In the genomic region with DNA sequence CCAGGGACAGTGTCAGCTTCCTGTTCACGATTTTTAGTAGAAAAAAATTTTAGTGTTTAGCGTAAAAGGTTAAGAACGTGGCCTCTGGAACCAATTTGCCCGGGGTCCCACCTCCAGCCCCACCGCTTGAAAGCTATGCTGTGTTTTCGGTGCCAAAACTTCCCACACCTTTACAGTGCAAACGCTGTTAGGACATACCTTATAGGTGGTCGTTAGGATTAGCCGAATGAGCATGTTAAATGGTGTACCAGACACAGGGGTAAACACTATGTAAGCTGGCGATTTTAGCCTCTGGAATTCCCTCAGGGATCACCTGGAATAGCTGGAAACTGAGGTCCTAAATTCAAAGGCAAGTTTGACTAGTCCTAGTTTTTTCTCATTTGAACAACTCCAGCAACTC, we compare ENCODE assay signal across 8 mouse cellular contexts. TPM values are rescaled to one million over a fixed set of nuclear protein-coding genes. Genes with fewer than 3 reads are reported as not detected.
A peak's percentile ranks its signal among the peaks of the same experiment; 100 is the strongest.
DNase-seq lines count a peak whose midpoint lies in the region; ATAC-seq and TF ChIP-seq lines count a peak whose summit lies in the region.

No protein-coding gene starts in this region.

- no peaks in the 10 kb centered on the region for H3K9me3 ChIP-seq in hindbrain, embryonic 11.5 days (ENCODE audit: control insufficient read depth, low read length)
- no peaks in the 10 kb centered on the region for H3K9me3 ChIP-seq in midbrain, embryonic 12.5 days

- no peak for TF ChIP-seq POLR2A in kidney, adult 2 months (IDR thresholded peaks at IDR 0.05; ENCODE audit: low read depth, low read length)
- no peak for TF ChIP-seq POLR2A in bone marrow, adult 2 months (IDR thresholded peaks at IDR 0.05; ENCODE audit: borderline replicate concordance, control insufficient read depth, low read depth, low read length)

- H3K36me3 ChIP-seq in kidney, adult 2 months (ENCODE audit: control insufficient read depth, insufficient read depth, low read length) = no peaks in the 10 kb centered on the region; the same call in none of the 2 replicates
- H3K36me3 ChIP-seq in hindbrain, embryonic 11.5 days (ENCODE audit: control insufficient read depth, insufficient read depth, low read length) = peaks cover 2% of the 10 kb centered on the region; the same call in 1 of the 2 replicates
- peaks cover 57% of the 10 kb centered on the region for H3K36me3 ChIP-seq in midbrain, embryonic 12.5 days

- ATAC-seq in hindbrain, embryonic 11.5 days (ENCODE audit: low FRiP score) = 0 out of 2 replicates have a peak, but pooled peaks have one; percentile 2
- 0 out of 2 replicates have a peak, but pooled peaks have one; percentile 5 for ATAC-seq in midbrain, embryonic 12.5 days (ENCODE audit: low FRiP score, low read depth)

- peak overlapping the region; percentile 77 for H3K4me2 ChIP-seq in hindbrain, embryonic 11.5 days (replicated peaks; ENCODE audit: low read depth, low read length)
- H3K4me2 ChIP-seq in midbrain, embryonic 12.5 days (replicated peaks) = peak overlapping the region; percentile 68

- H3K27me3 ChIP-seq in kidney, adult 2 months (replicated peaks; ENCODE audit: control insufficient read depth, insufficient read depth, low read length) = no peaks in the 10 kb centered on the region
- H3K27me3 ChIP-seq in hindbrain, embryonic 11.5 days (ENCODE audit: control insufficient read depth, insufficient read depth, low read length) = no peaks in the 10 kb centered on the region
- no peaks in the 10 kb centered on the region for H3K27me3 ChIP-seq in midbrain, embryonic 12.5 days

- H3K9ac ChIP-seq in hindbrain, embryonic 11.5 days (ENCODE audit: low read depth, low read length) = peak overlapping the region; percentile 71
- H3K9ac ChIP-seq in midbrain, embryonic 12.5 days (replicated peaks) = peak overlapping the region; percentile 68

- peak overlapping the region; percentile 98; the same call in 1 of the 2 replicates for H3K27ac ChIP-seq in kidney, adult 2 months (ENCODE audit: insufficient read depth, low read depth, low read length)
- peak overlapping the region; percentile 92 for H3K27ac ChIP-seq in bone marrow, adult 2 months (ENCODE audit: control insufficient read depth, insufficient read depth, low read depth, low read length, poor library complexity)
- peak overlapping the region; percentile 82 for H3K27ac ChIP-seq in hindbrain, embryonic 11.5 days (ENCODE audit: low read depth, low read length)
- H3K27ac ChIP-seq in midbrain, embryonic 12.5 days (replicated peaks) = peak overlapping the region; percentile 90

- WGBS in kidney, adult 2 months = 5% methylated on average over 10 of the region's 10 CpGs
- WGBS in bone marrow, adult 2 months = 6% methylated on average over 10 of the region's 10 CpGs
- WGBS in hindbrain, embryonic 11.5 days = 6% methylated on average over 10 of the region's 10 CpGs
- WGBS in midbrain, embryonic 12.5 days = 7% methylated on average over 10 of the region's 10 CpGs

- peak overlapping the region; percentile 95 for H3K4me3 ChIP-seq in kidney, adult 2 months (ENCODE audit: insufficient read depth, low read depth, low read length)
- H3K4me3 ChIP-seq in bone marrow, adult 2 months (replicated peaks; ENCODE audit: control insufficient read depth, low read depth, low read length) = peak overlapping the region; percentile 95
- H3K4me3 ChIP-seq in hindbrain, embryonic 11.5 days (ENCODE audit: low read depth, low read length) = peak overlapping the region; percentile 97
- H3K4me3 ChIP-seq in midbrain, embryonic 12.5 days = peak overlapping the region; percentile 91

- no peak for TF ChIP-seq CTCF in kidney, adult 2 months (conservative IDR thresholded peaks at IDR 0.05; ENCODE audit: insufficient read depth, insufficient read length, low read depth, low read length)
- no peak for TF ChIP-seq CTCF in bone marrow, adult 2 months (IDR thresholded peaks at IDR 0.05; ENCODE audit: control insufficient read depth, insufficient read depth, low read length)

- no peak for DNase-seq in kidney, adult 2 months
- DNase-seq in kidney, adult 11 months = no peak
- no peak for DNase-seq in hindbrain, embryonic 11.5 days (ENCODE audit: low spot score)
- DNase-seq in right cerebral cortex, adult 18-20 months = no peak
- DNase-seq in frontal cortex, postnatal 25 days (ENCODE audit: low spot score in 2 of 2) = no peak
- DNase-seq in right cerebral cortex, postnatal 4 days = no peak

- H3K4me1 ChIP-seq in kidney, adult 2 months (ENCODE audit: control insufficient read depth, insufficient read depth, low read length) = peaks cover 16% of the 10 kb centered on the region; the same call in 1 of the 2 replicates
- peaks cover 1% of the 10 kb centered on the region; the same call in 1 of the 2 replicates for H3K4me1 ChIP-seq in bone marrow, adult 2 months (ENCODE audit: control insufficient read depth, insufficient read depth, low read length)
- H3K4me1 ChIP-seq in hindbrain, embryonic 11.5 days (replicated peaks; ENCODE audit: control insufficient read depth, insufficient read depth, low read length) = peaks cover 16% of the 10 kb centered on the region
- H3K4me1 ChIP-seq in midbrain, embryonic 12.5 days = peaks cover 44% of the 10 kb centered on the region

RNA-seq across cellular contexts. Expression of gene Rps18, which starts 0.5 kb away (rescaled TPM):
- 342 and 406 TPM in 2 replicates for polyA plus RNA-seq in kidney, adult 2 months (2012; rRNA removed)
- 1,108 and 1,335 TPM in 2 replicates for polyA plus RNA-seq in bone marrow, adult 2 months (2011; ENCODE audit: insufficient read depth, insufficient read length, low replicate concordance, missing spikeins)
- 1,221 and 1,241 TPM in 2 replicates for polyA plus RNA-seq in hindbrain, embryonic 11.5 days (2014; fragmentation: Nextera tagmentation; extraction: Ambion mirVana)
- polyA plus RNA-seq in midbrain, embryonic 12.5 days (2016; fragmentation: Nextera tagmentation; extraction: Ambion mirVana) = 891 and 909 TPM in 2 replicates

RNA-seq across cellular contexts. Expression of gene Vps52, which starts 0.7 kb away (rescaled TPM):
- 54.2 and 60.5 TPM in 2 replicates for polyA plus RNA-seq in kidney, adult 2 months (2012; rRNA removed)
- 13.7 and 23.1 TPM in 2 replicates for polyA plus RNA-seq in bone marrow, adult 2 months (2011; ENCODE audit: insufficient read depth, insufficient read length, low replicate concordance, missing spikeins)
- polyA plus RNA-seq in hindbrain, embryonic 11.5 days (2014; fragmentation: Nextera tagmentation; extraction: Ambion mirVana) = 38.2 and 39.4 TPM in 2 replicates
- polyA plus RNA-seq in midbrain, embryonic 12.5 days (2016; fragmentation: Nextera tagmentation; extraction: Ambion mirVana) = 67.0 and 70.9 TPM in 2 replicates

RNA-seq across cellular contexts. Expression of gene B3galt4, which starts 5.0 kb away (rescaled TPM):
- 6.7 and 7.8 TPM in 2 replicates for polyA plus RNA-seq in kidney, adult 2 months (2012; rRNA removed)
- 1.9 and 4.1 TPM in 2 replicates for polyA plus RNA-seq in bone marrow, adult 2 months (2011; ENCODE audit: insufficient read depth, insufficient read length, low replicate concordance, missing spikeins)
- polyA plus RNA-seq in hindbrain, embryonic 11.5 days (2014; fragmentation: Nextera tagmentation; extraction: Ambion mirVana) = 4.8 and 5.3 TPM in 2 replicates
- 8.1 and 8.7 TPM in 2 replicates for polyA plus RNA-seq in midbrain, embryonic 12.5 days (2016; fragmentation: Nextera tagmentation; extraction: Ambion mirVana)

RNA-seq across cellular contexts. Expression of gene Wdr46, which starts 15.9 kb away (rescaled TPM):
- 15.3 and 16.0 TPM in 2 replicates for polyA plus RNA-seq in kidney, adult 2 months (2012; rRNA removed)
- 20.4 and 21.4 TPM in 2 replicates for polyA plus RNA-seq in bone marrow, adult 2 months (2011; ENCODE audit: insufficient read depth, insufficient read length, low replicate concordance, missing spikeins)
- polyA plus RNA-seq in hindbrain, embryonic 11.5 days (2014; fragmentation: Nextera tagmentation; extraction: Ambion mirVana) = 26.8 and 29.4 TPM in 2 replicates
- 37.5 and 37.7 TPM in 2 replicates for polyA plus RNA-seq in midbrain, embryonic 12.5 days (2016; fragmentation: Nextera tagmentation; extraction: Ambion mirVana)

RNA-seq across cellular contexts. Expression of gene Pfdn6, which starts 16.2 kb away (rescaled TPM):
- 27.4 and 41.1 TPM in 2 replicates for polyA plus RNA-seq in kidney, adult 2 months (2012; rRNA removed)
- polyA plus RNA-seq in bone marrow, adult 2 months (2011; ENCODE audit: insufficient read depth, insufficient read length, low replicate concordance, missing spikeins) = 75.9 and 89.6 TPM in 2 replicates
- 201 and 205 TPM in 2 replicates for polyA plus RNA-seq in hindbrain, embryonic 11.5 days (2014; fragmentation: Nextera tagmentation; extraction: Ambion mirVana)
- polyA plus RNA-seq in midbrain, embryonic 12.5 days (2016; fragmentation: Nextera tagmentation; extraction: Ambion mirVana) = 188 and 203 TPM in 2 replicates
